Mouse (Mus musculus) liver, postnatal 0 days (tissue): ENCODE measurements at regions not wholly inside any gene's neighbourhood (a gene's known extent, or its start where the extent isn't known, plus 50 kb on each side); places are given as distances from the start of the nearest gene placed in this dataset.

ENCODE experiments used
- ATAC-seq: fragments of 200-750 bp; cut with Nextera tagmentation; 2 replicates; pipeline ENCODE4 v1.8.0; 2017; ENCODE audit warnings: mild to moderate bottlenecking, moderate library complexity
- DNase-seq: peaks from one replicate; pipeline ENCODE4 v3.0.0-alpha.2; 2016
- H3K27ac ChIP-seq: fragments of 300-500 bp; sonication (generic); 2 replicates; pipeline ENCODE4 v1.5.1; 2014; ENCODE audit warnings: antibody characterized with exemption, moderate library complexity, mild to moderate bottlenecking, low read depth
- H3K27me3 ChIP-seq: fragments of 300-500 bp; sonication (generic); 2 replicates; pipeline ENCODE4 v1.6.1; 2014; ENCODE audit warnings: low read length, control low read depth, mixed read lengths; ENCODE audit not compliant: insufficient read depth
- H3K36me3 ChIP-seq: fragments of 300-500 bp; sonication (generic); replicated peaks from 2 replicates; pipeline ENCODE4 v1.6.1; 2014; ENCODE audit warnings: mild to moderate bottlenecking, control low read depth, low read length, moderate library complexity, mixed read lengths; ENCODE audit not compliant: insufficient read depth
- H3K4me1 ChIP-seq: fragments of 300-500 bp; sonication (generic); 2 replicates; pipeline ENCODE4 v1.6.1; 2014; ENCODE audit warnings: antibody characterized with exemption, mild to moderate bottlenecking, control low read depth; ENCODE audit not compliant: insufficient read depth
- H3K4me2 ChIP-seq: fragments of 300-500 bp; sonication (generic); 2 replicates; pipeline ENCODE4 v1.6.1; 2014; ENCODE audit warnings: low read depth, mild to moderate bottlenecking, low read length, moderate library complexity, mixed read lengths
- H3K4me3 ChIP-seq: fragments of 300-500 bp; sonication (generic); 2 replicates; pipeline ENCODE4 v1.5.1; 2014; ENCODE audit warnings: low read depth, low read length
- H3K9ac ChIP-seq: fragments of 300-500 bp; sonication (generic); replicated peaks from 2 replicates; pipeline ENCODE4 v1.6.1; 2014; ENCODE audit warnings: mild to moderate bottlenecking, moderate library complexity
- H3K9me3 ChIP-seq: fragments of 300-500 bp; sonication (generic); 2 replicates; pipeline ENCODE4 v1.6.1; 2016; ENCODE audit warnings: mild to moderate bottlenecking, control low read depth, low read length, mixed read lengths
- CTCF ChIP-seq: sonication (generic); IDR thresholded peaks from 2 replicates; pipeline ENCODE4 v1.5.1; 2016; ENCODE audit warnings: antibody characterized with exemption, low read depth
- EP300 ChIP-seq: IDR thresholded peaks from 2 replicates; pipeline ENCODE4 v1.6.1; 2016; ENCODE audit warnings: antibody characterized with exemption, low read depth, mild to moderate bottlenecking
- WGBS: fragments of 180-500 bp; shearing (Covaris S2); extraction: QIAGEN DNeasy Blood & Tissue Kit; methylation state at CpG from one replicate; pipeline ENCODE4 v1.1.7; 2014; ENCODE audit not compliant: insufficient replicate concordance; 5-methylcytosine and 5-hydroxymethylcytosine counted together

DNA sequence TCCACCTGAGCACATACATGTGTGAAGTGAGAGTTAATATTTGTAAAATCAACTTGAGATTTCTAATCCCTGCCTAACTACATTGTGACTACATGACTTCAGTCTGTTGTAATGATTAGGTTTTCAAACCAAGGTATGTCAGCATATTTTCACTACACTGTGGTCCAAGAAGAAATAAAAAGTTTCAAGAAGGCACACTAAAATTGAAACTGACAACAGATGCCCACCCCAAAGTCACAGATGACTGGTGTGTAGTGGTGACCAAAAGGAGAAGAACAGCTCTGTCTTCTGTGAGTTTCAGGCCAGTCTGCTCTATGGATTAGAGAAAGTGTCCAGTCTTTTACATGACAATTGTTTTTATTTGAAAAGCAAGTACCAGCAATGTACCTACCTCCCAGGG is 255.9 kb upstream of the Klf6 start:
- Histone ChIP-seq H3K27me3 (no peaks in the 10 kb centered on the region), H3K9ac (no peak overlapping the region), H3K9me3 (no peaks in the 10 kb centered on the region), H3K4me1 (no peaks in the 10 kb centered on the region), H3K4me2 (no peak overlapping the region), H3K27ac (no peak overlapping the region), H3K36me3 (no peaks in the 10 kb centered on the region), H3K4me3 (no peak overlapping the region)
- DNase-seq (no peak), ATAC-seq (no peak)
- TF ChIP-seq EP300 (no peak), CTCF (no peak)

DNA sequence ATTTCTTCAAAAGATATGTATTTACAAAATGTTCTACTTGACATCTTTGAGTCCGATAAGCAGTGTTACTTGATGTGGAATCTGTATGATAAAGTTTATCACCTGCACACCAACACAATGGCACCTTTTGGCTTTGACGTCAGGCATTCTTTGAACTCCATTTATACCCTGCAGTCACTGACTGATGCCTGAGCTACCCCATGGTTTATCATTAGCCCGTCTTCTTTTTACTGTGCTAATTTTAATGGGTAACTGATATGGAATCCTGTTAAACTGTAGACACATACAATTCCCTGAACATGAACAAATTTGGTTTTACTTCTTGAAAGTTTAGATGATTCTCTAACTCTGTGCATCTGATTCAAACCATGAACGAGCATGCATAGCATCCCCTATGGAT is 253.8 kb upstream of the Klf6 start:
- no peak overlapping the region for H3K4me3 ChIP-seq
- H3K9ac ChIP-seq: no peak overlapping the region
- H3K9me3 ChIP-seq: no peaks in the 10 kb centered on the region
- H3K4me2 ChIP-seq: no peak overlapping the region
- no peak for DNase-seq
- no peaks in the 10 kb centered on the region for H3K4me1 ChIP-seq
- ATAC-seq: no peak
- TF ChIP-seq CTCF (no peak), EP300 (no peak)
- no peaks in the 10 kb centered on the region for H3K36me3 ChIP-seq
- WGBS: 76% methylated on average over 4 of the region's 4 CpGs
- H3K27ac ChIP-seq: no peak overlapping the region
- no peaks in the 10 kb centered on the region for H3K27me3 ChIP-seq

DNA sequence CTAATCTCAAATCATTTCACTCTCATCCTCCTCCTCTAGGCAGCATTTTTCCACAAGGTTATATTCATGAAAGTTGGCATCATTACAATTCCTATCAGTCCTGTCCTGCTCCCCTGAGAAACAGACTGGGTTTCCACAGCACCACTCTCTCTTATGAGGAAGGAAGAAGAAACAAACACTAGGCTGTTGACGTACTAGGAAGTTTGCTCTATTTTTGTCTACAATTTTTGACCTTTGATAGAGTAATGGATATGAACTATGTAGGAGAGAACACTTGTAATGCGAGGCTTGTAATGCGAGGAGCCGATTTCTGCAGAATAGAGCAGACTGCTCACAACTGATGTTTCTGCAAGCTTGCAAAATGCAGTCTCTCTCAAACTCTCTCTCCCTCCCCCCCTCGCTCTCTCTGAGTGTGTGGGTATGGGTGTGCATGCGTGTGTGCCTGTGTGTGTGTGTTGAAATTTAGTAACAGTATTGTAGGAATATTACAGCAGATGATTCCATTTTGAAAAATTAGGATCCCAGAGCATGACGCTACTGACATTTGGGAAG is 247.0 kb upstream of the Klf6 start:
- TF ChIP-seq CTCF (no peak), EP300 (peak; percentile 15; the same call in 1 of the 2 replicates)
- peak; percentile 70 for ATAC-seq
- H3K27ac ChIP-seq: peak overlapping the region; percentile 31; the same call in 1 of the 2 replicates
- no peak overlapping the region for H3K4me2 ChIP-seq
- DNase-seq: no peak
- no peaks in the 10 kb centered on the region for H3K4me1 ChIP-seq
- no peak overlapping the region for H3K9ac ChIP-seq
- no peaks in the 10 kb centered on the region for H3K9me3 ChIP-seq
- H3K4me3 ChIP-seq: no peak overlapping the region
- no peaks in the 10 kb centered on the region for H3K27me3 ChIP-seq
- no peaks in the 10 kb centered on the region for H3K36me3 ChIP-seq
- 60% methylated on average over 7 of the region's 7 CpGs for WGBS

DNA sequence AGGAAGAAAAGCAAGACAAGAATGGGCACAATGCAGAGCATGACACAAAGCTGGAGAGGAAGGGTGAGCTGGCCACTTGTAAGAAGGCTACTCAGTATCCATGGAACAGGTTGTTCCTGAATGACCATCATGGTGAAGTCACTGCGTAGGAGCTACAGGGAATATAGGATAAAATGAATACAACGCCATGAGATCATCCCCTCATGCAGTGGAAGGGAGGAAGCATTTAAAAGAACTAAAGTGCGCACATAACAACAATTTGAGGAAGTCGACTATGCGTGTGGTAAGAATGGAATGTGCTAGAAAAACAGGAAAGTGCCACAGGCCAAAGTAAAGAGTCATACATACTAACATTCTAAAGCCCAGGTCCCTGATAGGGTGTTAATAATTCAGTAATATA is 246.4 kb upstream of the Klf6 start:
- Histone ChIP-seq H3K4me2 (no peak overlapping the region), H3K4me1 (no peaks in the 10 kb centered on the region), H3K36me3 (no peaks in the 10 kb centered on the region), H3K27ac (0 out of 2 replicates have a peak overlapping the region, but pooled peaks have one; percentile 31), H3K27me3 (no peaks in the 10 kb centered on the region), H3K4me3 (no peak overlapping the region), H3K9ac (no peak overlapping the region), H3K9me3 (no peaks in the 10 kb centered on the region)
- 50% methylated on average over 5 of the region's 5 CpGs for WGBS
- ATAC-seq (peak; percentile 71), DNase-seq (no peak)
- TF ChIP-seq EP300: peak; percentile 72
- TF ChIP-seq CTCF: no peak

DNA sequence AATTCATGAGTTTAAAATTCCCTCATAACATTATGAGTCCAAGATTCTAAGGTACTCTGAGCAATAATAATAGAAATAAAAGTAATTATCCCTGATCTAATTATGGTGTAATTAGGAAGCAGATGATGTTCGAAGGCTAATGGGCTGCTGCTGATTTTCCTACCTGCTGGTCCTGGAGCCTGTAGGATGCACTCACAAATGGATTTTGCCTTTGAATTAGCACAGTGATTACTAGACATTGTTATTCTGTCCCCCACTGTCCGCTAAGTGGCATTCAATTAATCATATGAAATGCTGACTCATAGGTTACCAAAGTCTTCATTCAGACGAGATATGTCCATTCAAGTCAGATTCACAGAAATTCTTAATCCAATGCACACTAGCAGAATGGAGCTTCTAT is 246.0 kb upstream of the Klf6 start:
- Histone ChIP-seq H3K4me2 (no peak overlapping the region), H3K9ac (no peak overlapping the region), H3K9me3 (no peaks in the 10 kb centered on the region), H3K4me3 (no peak overlapping the region), H3K27me3 (no peaks in the 10 kb centered on the region), H3K4me1 (no peaks in the 10 kb centered on the region), H3K27ac (no peak overlapping the region), H3K36me3 (no peaks in the 10 kb centered on the region)
- no peak for ATAC-seq
- no peak for DNase-seq
- TF ChIP-seq CTCF (no peak), EP300 (no peak)
- 72% methylated on average over 3 of the region's 3 CpGs for WGBS

DNA sequence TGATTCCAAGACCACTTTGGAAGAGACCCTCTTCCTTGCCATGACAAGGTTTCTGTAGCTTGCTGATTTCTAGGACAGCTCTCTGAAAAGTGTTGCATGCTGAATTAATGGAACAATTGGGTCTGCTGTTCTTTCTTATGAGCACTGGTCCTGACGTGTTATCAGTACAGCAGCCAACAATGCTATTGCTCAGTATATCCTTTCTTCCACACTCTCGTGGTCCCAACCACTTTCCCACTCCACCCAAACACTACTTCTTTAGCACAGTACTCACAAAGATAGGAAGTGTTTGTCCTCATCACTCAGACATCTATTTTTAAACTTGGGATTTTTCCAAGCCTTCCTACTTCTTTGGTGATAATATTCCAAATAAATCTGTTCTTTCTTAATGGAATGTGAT is 233.2 kb upstream of the Klf6 start:
- no peak for ATAC-seq
- DNase-seq: no peak
- no peaks in the 10 kb centered on the region for H3K36me3 ChIP-seq
- no peaks in the 10 kb centered on the region for H3K27me3 ChIP-seq
- H3K27ac ChIP-seq: no peak overlapping the region
- H3K9ac ChIP-seq: no peak overlapping the region
- 44% methylated on average over 2 of the region's 2 CpGs for WGBS
- TF ChIP-seq CTCF (no peak), EP300 (no peak)
- no peaks in the 10 kb centered on the region for H3K4me1 ChIP-seq
- no peaks in the 10 kb centered on the region for H3K9me3 ChIP-seq
- H3K4me2 ChIP-seq: no peak overlapping the region
- no peak overlapping the region for H3K4me3 ChIP-seq

DNA sequence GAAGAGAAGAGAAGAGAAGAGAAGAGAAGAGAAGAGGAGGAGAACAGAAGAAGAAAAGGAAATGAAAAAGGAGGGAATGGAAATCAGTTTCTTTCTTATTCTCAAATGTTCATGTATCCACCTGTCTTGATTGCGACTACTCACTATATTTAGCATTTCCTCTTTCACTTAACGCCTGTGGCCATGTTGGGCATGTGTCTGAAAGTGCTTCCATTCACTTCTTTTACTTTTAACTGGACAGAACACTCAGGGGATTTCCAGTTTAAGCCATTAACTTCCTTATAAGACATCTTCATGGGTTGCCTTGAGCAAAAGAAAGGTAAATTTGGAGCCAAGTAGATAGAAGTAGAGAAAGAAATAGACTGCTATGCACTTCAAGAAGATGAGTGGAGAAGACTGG is 226.3 kb upstream of the Klf6 start:
- no peak for ATAC-seq
- DNase-seq: no peak
- Histone ChIP-seq H3K27ac (no peak overlapping the region), H3K4me1 (no peaks in the 10 kb centered on the region), H3K4me3 (no peak overlapping the region), H3K27me3 (no peaks in the 10 kb centered on the region), H3K36me3 (no peaks in the 10 kb centered on the region), H3K9me3 (no peaks in the 10 kb centered on the region), H3K9ac (no peak overlapping the region), H3K4me2 (no peak overlapping the region)
- TF ChIP-seq EP300: no peak
- no peak for TF ChIP-seq CTCF
- 34% methylated on average over 2 of the region's 2 CpGs for WGBS
